Mouse (Mus musculus): ENCODE measurements around the gene Tjp2. TPM values are rescaled to one million over a fixed set of nuclear protein-coding genes. Genes with fewer than 3 reads are reported as not detected.
"Not testable (repeated sequence)": the region's sequence is repeated elsewhere in the genome, so short reads cannot be mapped to it uniquely, and the experiment has no call there.

Gene Tjp2
- total RNA-seq (2015; ENCODE audit: low replicate concordance): not detected in 2 replicates
- total RNA-seq (2017; ENCODE audit: low replicate concordance): 1.3 and 3.7 TPM in 2 replicates

DNA sequence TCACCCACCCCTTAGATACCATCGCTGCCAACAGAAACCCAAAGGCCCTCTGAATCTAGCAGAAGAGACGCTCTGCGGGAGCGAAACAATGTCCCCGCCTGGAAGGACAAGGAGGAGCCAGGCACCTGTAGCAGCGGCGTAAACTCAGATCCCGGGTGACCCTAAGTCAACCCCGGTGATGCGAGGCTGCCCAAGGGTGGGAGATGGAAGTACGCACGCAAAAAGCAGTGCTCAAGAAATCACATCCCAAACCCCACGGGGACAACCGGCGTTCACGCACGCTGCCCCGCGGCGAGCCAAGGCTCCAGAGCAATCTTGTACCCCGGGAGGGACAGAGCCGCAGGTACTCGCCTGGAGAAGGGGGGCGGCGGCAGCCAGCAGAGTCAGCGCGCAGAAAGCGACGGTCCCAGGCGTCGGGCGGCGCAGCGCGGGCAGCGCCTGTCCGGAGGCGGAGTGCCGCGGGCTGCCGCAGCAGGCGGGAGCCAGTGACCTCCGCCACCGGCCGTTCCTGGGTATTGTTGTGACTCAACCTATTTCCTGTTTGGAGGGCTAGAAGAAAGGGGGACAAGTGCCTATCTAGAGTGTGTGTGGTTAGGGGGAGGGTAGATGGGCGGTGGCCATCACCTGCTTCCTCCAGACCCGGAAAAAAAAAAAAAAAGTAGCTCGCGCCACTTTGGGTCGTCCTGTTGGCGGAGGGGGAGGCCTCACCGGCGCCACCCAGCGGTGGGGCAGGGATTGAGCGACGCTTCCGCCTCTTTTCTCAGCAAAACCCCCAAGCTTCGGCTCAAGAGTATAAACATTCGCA is at the start of gene Tjp2:
Gene Tjp2 (minus strand): TSS at position 531 of the 805 bp plus-strand sequence.
- ATAC-seq (replicated peaks; ENCODE audit: low FRiP score, poor library complexity, severe bottlenecking): no peak

DNA sequence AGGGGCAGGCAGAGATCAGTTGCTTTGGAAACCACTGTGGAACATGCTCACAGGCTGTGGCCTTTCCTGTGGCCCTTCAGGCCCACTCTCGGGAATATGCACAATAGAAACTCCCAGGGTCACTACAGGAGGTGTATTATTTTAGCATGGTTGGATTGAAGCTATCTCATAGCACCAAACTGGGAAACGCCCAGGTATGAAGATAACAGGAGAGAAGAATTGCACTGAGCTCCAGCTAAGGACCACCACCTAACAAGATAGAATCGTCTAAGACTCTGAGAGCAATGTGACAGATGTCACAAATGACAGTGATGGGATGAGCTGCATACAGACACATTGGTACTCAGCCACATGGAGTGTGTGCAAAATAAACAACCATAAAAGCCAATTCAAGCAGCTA is 49.5 kb upstream of the Tjp2 start:
- ATAC-seq (replicated peaks; ENCODE audit: low FRiP score, poor library complexity, severe bottlenecking): peak; percentile 44; the same call in 1 of the 2 replicates

DNA sequence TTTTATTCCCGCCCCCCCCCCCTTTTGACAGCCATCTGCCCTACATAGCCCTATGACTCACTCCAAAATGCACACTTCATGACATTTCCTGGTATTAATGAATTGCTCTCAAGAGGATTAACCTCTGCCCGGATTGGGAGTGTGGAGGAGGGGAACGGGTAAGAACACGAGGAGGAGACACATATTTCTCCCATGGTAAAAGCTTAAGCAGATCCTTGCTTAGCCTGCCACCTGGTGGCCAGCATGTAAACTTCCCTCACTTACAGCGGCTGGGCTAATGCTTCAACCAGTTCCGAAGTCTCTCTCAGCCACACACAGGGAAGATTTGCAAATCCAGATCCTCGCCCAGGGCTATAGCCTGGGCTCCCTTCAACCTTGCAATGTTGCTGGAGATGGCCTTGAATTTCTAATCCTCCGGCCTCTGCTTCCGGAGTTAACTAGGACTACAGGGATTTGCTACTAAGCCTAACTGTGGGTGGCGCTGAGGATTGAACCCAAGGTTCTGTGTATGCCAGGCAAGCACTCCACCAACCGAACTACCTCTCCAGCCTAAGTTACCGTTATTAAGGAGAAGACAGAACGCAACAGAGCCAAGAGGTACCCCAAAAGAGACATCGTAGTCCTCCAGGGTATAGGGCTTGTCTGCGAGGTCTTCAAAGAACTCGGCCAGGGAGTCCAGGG is 47.1 kb upstream of the Tjp2 start:
- peak; percentile 92 for ATAC-seq (replicated peaks; ENCODE audit: low FRiP score, poor library complexity, severe bottlenecking)

DNA sequence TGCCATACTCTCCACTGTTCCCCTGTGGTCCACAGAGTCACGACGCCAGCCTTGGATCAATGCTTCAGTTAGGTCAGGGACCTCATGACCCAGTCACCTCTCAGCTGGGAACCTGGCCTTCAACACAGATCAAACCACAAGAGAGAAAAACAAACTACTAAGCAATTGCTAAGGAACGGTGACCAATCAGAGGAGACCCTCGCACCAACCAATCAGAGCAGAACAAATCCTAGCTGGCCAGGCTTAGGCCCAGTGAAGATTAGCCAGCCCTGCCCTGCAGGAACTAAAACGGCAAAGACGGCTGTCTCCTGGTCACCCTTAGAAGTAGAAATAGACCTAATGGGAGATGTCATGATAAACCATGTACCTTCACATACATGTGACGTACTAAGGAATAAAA is 46.5 kb upstream of the Tjp2 start:
- no peak for ATAC-seq (replicated peaks; ENCODE audit: low FRiP score, poor library complexity, severe bottlenecking)

DNA sequence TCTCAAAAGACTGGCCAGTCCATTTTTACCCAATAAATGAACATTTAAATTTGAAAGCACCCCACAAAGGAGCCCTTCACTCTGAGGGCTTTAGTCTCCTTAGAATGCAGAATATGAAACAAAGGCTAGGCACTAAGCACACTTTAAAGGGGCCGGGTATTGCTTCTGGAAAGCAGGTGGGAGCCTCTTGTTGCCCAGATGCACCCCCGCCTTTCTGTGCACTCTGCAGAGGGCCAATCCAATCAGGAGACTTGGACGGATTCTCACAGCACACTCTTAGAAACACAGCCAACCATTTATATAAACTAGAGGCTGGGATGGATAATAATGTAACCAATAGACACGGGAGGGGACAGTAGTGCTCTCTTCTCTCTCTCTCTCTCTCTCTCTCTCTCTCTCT is 43.7 kb upstream of the Tjp2 start:
- no peak for ATAC-seq (replicated peaks; ENCODE audit: low FRiP score, poor library complexity, severe bottlenecking)

DNA sequence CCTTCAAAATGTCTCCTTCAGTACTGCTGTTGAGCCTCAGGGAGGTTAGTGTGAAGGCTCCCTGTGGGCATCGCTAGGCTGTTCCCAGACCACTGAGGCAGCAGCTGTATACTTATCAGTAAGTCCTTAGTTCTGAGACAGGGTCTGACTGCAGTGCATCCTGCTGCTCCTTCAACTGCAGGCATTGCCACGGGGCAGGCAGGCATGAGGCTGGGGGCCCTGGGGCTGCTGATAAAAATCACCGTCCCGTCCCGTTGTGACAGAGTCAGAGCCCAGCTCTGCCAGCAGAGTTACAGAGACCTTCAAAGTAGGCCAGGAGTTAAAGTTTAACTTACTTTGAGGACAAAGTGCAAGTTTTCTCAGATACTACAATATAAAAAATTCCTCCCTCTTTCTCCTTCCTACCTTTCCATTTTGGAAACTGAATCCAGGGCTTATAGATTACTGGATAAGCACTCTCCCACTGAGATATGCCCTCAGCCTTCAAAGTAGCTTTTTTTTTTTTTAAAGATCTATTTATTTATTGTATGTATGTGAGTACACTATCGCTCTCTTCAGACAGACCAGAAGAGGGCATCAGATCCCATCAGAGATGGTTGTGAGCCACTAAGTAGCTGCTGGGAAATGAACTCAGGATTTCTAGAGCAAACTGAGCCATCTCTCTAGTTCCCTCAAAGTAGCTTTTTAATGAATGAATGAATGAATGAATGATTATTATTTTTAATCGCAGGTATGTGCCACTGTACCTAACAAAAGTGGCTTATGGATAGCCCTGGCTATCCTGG is 41.4 kb upstream of the Tjp2 start:
- ATAC-seq (replicated peaks; ENCODE audit: low FRiP score, poor library complexity, severe bottlenecking): no peak

DNA sequence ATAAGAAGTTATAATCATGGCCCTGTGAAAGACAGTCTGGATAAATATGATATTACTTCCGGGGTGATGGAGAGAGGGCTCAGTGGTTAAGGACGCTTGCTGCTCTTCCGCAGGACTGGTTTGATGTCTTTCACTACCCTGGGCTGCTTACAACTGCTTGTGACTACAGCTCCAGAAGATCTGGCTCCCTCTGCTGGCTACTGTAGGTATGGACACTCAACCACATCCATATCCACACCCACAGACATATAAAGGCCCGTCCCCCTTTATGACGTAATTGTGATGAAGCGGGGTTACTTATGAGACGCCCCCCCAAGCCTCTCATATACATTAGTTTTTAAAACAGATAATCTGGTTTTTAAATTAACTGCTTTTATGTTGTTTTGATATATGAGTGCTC is 40.2 kb upstream of the Tjp2 start:
- peak; percentile 91 for ATAC-seq (replicated peaks; ENCODE audit: low FRiP score, poor library complexity, severe bottlenecking)

DNA sequence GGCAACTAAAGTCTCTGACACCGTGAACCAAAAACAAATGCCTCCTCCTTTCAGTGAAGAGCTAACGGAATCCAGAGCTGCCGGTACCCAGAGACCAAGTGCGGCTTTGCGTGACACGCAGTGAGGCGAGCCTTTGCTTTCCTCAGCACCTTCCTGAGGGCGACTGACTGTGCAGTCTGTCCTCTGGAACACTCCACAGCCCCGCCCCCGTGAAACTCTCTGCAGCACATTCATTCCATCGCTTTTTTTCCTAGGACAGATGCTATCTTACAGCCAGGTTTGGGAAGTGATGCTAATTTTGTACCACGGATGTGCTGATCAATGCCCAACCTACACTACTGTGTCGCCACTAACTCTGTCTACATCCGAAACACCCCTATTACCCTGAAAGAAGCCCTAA is 37.9 kb upstream of the Tjp2 start:
- ATAC-seq (replicated peaks; ENCODE audit: low FRiP score, poor library complexity, severe bottlenecking): no peak

DNA sequence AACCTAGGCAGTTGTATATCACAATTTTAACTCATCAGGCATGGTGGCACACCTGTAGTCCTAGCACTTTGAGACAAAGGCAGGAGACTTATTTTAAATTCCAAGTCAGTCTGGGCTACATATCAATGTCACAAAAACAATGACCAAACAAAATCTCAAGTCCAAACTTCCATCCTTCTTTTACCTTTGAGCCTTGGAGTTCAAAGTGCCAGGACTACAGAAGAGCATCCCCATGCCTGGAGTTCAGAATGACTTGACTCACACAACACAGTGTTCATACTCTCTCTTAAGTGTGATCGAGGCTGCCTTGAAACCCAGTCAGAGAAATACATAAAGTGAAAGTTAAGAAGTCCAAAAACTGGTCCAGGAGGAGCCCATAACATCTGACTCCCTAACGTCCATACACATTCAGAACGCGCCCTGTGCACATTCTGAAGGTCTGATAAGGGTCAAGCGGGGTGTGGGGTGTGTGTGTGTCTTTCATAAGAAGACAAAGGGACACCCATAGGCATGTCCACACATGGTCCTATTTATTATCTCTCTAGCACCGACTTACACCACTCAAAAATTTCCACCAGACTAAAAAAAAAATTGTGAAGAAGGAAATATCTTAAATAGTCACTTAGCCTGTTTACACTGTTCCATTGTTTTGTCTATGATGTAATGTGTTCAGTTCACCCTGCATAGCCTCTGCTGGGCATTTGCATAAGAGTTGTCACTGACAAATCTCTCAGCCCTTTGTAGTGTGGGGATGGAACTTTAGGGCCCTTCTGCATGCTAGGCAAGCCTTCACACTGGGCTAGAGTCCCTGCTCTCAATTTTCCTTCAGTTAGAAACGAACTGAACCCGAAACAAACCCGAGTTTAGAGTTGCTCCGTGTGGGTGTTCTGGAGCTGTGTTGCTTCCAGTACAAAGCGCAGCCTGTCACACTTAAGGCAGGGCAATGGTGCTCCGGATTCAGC is 34.8 kb upstream of the Tjp2 start:
- ATAC-seq (replicated peaks; ENCODE audit: low FRiP score, poor library complexity, severe bottlenecking): no peak

DNA sequence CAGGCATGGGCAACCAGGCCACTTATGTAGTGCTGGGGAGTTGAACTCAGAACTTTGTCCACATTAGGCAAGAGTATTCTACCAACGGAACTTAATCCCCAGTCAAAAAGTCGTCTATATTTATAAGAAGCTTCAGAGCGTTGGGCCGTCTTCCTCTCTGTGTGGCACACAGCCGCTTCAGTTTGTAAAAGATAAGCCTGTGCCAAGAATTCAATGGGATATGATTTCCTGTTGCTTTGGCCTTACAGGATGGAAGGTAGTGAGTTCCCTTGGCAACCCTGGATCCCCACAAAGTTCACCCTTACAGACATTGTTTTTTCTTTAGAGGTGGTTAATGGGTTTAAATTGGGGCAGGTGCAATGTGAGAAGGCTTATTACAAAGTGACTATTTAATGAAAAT is 33.5 kb upstream of the Tjp2 start:
- no peak for ATAC-seq (replicated peaks; ENCODE audit: low FRiP score, poor library complexity, severe bottlenecking)

DNA sequence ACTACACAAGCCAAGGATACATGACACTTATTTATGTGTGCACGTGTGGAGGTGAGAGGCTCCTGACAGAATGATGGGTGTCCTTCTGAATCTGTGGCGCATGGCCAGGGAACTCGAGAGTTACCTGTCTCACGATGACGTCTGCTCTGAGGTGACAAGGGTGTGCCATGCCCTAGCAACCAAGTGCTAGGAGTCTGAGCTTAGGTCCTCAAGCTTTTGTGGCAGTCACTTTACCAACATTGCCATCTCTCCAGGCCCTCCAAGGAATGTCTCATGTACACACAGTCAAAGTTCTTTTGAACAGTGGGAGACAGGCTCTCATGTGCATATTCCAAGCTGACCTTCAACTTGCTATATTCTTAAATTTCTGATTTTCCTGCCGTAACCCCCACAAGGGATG is 33.1 kb upstream of the Tjp2 start:
- no peak for ATAC-seq (replicated peaks; ENCODE audit: low FRiP score, poor library complexity, severe bottlenecking)

DNA sequence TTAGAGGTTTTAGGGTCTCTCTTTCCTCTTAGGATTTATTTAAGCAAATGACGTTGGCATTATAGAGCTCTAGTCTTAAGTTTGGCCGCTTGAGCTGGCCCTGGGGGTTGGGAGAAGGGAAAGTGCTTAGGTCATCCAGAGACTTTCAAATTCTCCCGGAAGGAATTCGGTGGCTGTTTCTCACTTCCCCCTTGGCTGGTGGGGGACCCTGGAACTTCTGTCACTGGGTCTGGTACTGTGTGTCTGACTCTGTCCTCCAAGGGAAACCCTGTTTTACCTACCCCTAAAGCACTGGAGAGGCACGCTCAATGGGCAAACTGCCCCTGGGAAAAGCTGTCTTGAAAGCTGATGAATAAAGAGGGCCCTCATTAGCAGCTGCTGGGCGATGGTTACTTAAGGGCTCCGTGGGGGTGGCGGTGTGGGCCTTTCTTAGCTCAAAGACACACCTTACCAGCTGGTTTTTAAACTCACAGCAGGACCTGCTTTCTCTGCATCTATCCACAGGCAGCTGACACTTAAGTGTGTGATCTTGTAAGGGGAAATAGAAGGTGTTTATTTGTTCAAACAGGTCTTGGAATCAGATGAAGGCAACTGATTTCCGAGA is 28.9 kb upstream of the Tjp2 start:
- no peak for ATAC-seq (replicated peaks; ENCODE audit: low FRiP score, poor library complexity, severe bottlenecking)

DNA sequence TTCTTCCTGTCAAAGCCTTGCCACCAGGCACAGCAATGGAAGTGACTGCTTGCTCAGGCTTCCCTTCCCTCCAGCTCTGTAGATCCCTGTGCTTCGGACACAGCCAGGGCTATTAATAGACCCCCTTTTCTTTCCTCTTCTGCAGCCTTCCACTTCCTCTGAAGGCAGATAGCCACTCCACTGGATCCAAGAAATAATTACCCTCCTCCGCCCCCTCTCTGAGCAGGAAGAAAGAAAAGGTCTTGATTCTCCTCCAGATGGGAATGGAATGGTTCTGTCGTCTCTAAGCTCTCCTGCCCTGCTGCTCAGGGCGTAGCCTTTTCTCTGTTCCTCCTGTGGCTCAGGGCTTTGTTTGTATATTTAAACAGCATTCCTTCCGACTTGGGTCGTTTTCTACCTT is 27.0 kb upstream of the Tjp2 start:
- no peak for ATAC-seq (replicated peaks; ENCODE audit: low FRiP score, poor library complexity, severe bottlenecking)

DNA sequence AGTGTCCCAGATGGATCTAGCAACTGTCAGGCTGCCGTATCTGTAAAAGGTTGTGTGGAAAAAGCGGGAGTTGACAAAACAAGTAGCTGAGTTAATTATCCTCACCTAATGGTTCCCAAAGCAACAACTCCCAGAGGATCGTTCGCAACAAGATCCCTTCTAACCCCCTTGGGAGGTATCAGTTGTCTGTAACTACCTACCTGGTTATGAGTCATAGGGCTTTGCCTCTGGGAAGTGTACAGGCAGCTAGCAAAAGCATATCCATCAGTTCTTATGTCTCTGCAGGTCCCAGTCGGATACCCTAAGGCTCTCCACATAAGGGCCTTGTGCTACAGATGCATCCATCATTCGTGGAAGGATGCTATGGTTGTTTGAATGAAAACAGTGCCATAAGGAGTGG is 18.5 kb upstream of the Tjp2 start:
- no peak for ATAC-seq (replicated peaks; ENCODE audit: low FRiP score, poor library complexity, severe bottlenecking)

DNA sequence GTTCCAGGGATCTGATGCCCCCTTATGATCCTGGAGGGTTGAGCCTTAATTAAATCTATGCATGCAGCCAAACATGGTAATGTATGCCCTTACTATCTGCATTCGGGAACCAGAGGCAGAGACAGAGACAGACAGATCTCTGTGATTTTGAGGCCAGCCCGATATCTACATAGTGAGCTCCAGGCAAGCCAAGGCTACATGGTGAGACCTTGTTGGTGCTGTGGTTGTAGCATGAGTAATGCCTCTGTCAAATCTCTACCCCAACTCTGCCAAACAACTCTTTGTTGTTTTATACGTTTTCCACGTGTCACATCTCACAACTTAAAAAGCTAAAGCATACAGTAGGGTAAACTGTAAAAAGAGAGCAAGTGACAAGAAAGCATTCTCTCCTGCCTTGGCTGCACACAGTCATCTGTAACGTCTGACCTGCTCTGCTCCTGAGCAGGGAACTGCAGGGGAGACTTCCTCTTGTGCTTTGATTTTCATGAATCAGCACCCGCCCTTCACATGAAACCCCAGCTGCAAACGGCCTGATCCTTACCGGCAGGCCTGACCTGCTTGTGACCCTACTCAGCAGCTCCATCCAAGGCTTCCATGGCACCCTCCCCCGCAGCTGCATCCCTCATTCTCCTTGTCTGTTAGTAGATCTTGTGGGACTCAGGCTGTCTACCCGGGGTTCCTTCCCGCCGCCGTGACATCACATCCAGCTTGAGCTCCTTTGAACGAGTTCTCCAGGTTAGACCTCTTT is 17.1 kb upstream of the Tjp2 start:
- ATAC-seq (replicated peaks; ENCODE audit: low FRiP score, poor library complexity, severe bottlenecking): no peak

DNA sequence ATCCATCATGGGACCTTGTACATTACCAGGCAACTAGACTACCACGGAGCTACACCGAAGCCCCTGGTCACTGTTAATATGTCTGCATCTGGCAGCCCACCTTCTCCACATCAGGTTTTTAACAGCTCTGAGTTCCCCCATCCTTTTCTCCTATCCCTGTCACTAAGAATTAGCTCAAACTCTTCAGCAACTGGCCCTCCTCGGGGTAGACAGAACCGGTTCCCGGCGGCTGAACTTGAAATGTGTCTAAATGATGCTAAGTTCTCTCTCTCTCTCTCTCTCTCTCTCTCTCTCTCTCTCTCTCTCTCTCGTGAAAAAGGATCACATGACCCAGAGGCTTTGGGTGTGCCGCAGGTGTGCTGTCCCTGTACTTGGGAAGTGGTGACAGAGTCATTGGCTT is 16.4 kb upstream of the Tjp2 start:
- ATAC-seq (replicated peaks; ENCODE audit: low FRiP score, poor library complexity, severe bottlenecking): no peak

DNA sequence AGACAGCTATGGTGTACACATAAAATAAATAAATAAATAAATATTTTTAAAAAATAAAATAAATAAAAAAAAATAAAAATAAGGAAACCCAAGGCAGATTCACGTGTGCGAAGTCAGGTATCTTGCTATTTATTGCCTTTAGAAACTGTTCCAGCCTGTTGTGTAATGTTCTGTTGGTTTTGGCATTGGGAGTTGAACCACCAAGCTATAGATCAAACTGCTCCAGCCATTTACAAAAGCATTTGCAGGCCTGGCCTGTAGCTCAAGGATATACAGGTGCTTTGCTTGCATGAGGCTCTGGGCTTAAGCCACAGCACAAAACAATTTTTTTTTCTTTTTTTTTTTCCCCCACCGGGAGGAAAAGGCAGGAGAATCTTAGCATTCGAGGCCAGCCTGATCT is 13.2 kb upstream of the Tjp2 start:
- ATAC-seq (replicated peaks; ENCODE audit: low FRiP score, poor library complexity, severe bottlenecking): no peak

DNA sequence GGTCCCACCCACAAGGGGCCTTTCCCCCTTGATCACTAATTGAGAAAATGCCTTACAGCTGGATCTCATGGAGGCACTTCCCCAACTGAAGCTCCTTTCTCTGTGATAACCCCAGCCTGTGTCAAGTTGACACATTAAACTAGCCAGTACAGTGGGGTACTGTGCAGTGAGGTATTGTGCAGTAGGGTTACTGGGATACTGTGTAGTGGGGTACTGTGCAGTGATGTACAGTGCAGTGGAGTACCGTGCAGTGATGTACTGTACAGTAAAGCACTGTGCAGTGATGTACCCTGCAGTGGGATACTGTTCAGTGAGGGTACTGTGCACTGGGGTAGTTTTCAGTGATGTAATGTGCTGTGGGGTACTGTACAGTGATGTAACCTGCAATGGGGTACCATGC is 7.5 kb upstream of the Tjp2 start:
- not testable (repeated sequence) for ATAC-seq (replicated peaks; ENCODE audit: low FRiP score, poor library complexity, severe bottlenecking)
